Mouse (Mus musculus): ENCODE results near the gene Thrb.

DNA sequence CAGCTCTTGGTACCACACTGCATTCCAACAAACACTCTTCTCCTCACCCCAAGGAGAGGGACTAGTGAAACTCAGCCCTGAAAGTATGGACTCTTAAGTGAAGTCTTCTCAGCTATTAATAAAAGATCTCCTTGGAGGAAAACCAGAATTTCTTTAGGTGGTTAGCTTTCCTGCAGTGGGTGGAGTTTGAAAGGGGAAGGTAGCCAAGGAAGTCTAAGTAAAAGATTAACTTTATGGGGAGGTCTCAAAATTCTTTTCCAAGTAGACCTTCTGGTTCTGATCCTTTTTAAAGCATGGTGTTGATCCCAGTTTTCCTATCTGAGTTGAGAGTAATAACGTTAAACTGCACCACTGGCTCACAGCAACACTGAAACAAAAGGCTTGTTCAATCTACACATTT lies 31.2 kb downstream of the Thrb start:
- TF ChIP-seq MYOG (IDR thresholded peaks at IDR 0.05; ENCODE audit: control insufficient read depth in 1 of 3, insufficient read depth in 1 of 3, insufficient read length in 2 of 3, low read depth in 2 of 3) (no peak), E2F4 (IDR thresholded peaks at IDR 0.05; ENCODE audit: insufficient read depth) (no peak), TCF12 (IDR thresholded peaks at IDR 0.05; ENCODE audit: insufficient read depth, poor library complexity, severe bottlenecking) (no peak), POLR2A (IDR thresholded peaks at IDR 0.05; ENCODE audit: insufficient read length, low read depth) (no peak), POLR2AphosphoS2 (IDR thresholded peaks at IDR 0.05; ENCODE audit: insufficient read length, low read depth) (no peak)
